Mouse (Mus musculus): ENCODE measurements around the gene Nudt4. TPM values are rescaled to one million over a fixed set of nuclear protein-coding genes. Genes with fewer than 3 reads are reported as not detected.

Nudt4 gene
- polyA plus RNA-seq, 2 experiments = 64.7 to 108 TPM

- WGBS = 86% methylated on average over 2 of the region's 2 CpGs
- Histone ChIP-seq H3K27ac (replicated peaks; ENCODE audit: low read depth, low read length) (no peak overlapping the region), H3K36me3 (ENCODE audit: control insufficient read depth, insufficient read depth, low read length) (peaks cover 79% of the 10 kb centered on the region), H3K27me3 (ENCODE audit: control insufficient read depth, insufficient read depth, low read length) (no peaks in the 10 kb centered on the region), H3K4me2 (replicated peaks; ENCODE audit: low read depth, low read length, severe bottlenecking) (no peak overlapping the region), H3K9ac (ENCODE audit: low read depth, low read length, severe bottlenecking) (no peak overlapping the region), H3K4me3 (replicated peaks; ENCODE audit: low read length) (no peak overlapping the region), H3K9me3 (ENCODE audit: control insufficient read depth, low read length) (no peaks in the 10 kb centered on the region), H3K4me1 (ENCODE audit: control insufficient read depth, insufficient read depth, low read length) (no peaks in the 10 kb centered on the region)
- TF ChIP-seq POLR2A (IDR thresholded peaks at IDR 0.05; ENCODE audit: borderline replicate concordance, extremely low read depth, insufficient read depth, insufficient read length) = no peak
- no peak for DNase-seq (ENCODE audit: low spot score)
- ATAC-seq (ENCODE audit: low FRiP score, low read depth) = no peak
These were observed 17.8 kb downstream of the Nudt4 start for GRCm38 (mm10) chr10:95546178-95546577.

- no peaks in the 10 kb centered on the region for H3K4me1 ChIP-seq (ENCODE audit: control insufficient read depth, insufficient read depth, low read length)
- no peak overlapping the region for H3K27ac ChIP-seq (replicated peaks; ENCODE audit: low read depth, low read length)
- TF ChIP-seq POLR2A (IDR thresholded peaks at IDR 0.05; ENCODE audit: borderline replicate concordance, extremely low read depth, insufficient read depth, insufficient read length) = no peak
- ATAC-seq (ENCODE audit: low FRiP score, low read depth) (peak; percentile 51; the same call in 1 of the 2 replicates), DNase-seq (ENCODE audit: low spot score) (no peak)
- no peak overlapping the region for H3K9ac ChIP-seq (ENCODE audit: low read depth, low read length, severe bottlenecking)
- H3K4me3 ChIP-seq (replicated peaks; ENCODE audit: low read length) = no peak overlapping the region
- peaks cover 68% of the 10 kb centered on the region for H3K36me3 ChIP-seq (ENCODE audit: control insufficient read depth, insufficient read depth, low read length)
- no peaks in the 10 kb centered on the region for H3K27me3 ChIP-seq (ENCODE audit: control insufficient read depth, insufficient read depth, low read length)
- no peaks in the 10 kb centered on the region for H3K9me3 ChIP-seq (ENCODE audit: control insufficient read depth, low read length)
- H3K4me2 ChIP-seq (replicated peaks; ENCODE audit: low read depth, low read length, severe bottlenecking) = no peak overlapping the region
- WGBS = 70% methylated on average over 4 of the region's 4 CpGs
These were observed 18.9 kb downstream of the Nudt4 start for GRCm38 (mm10) chr10:95545051-95545450.

GRCm38 (mm10) chr10:95544651-95545050 lies 19.3 kb downstream of the Nudt4 start:
- no peaks in the 10 kb centered on the region for H3K4me1 ChIP-seq (ENCODE audit: control insufficient read depth, insufficient read depth, low read length)
- no peak for ATAC-seq (ENCODE audit: low FRiP score, low read depth)
- no peak for TF ChIP-seq POLR2A (IDR thresholded peaks at IDR 0.05; ENCODE audit: borderline replicate concordance, extremely low read depth, insufficient read depth, insufficient read length)
- H3K36me3 ChIP-seq (ENCODE audit: control insufficient read depth, insufficient read depth, low read length) = peaks cover 64% of the 10 kb centered on the region
- no peak for DNase-seq (ENCODE audit: low spot score)
- no peak overlapping the region for H3K27ac ChIP-seq (replicated peaks; ENCODE audit: low read depth, low read length)
- 89% methylated on average over 2 of the region's 2 CpGs for WGBS
- H3K27me3 ChIP-seq (ENCODE audit: control insufficient read depth, insufficient read depth, low read length) = no peaks in the 10 kb centered on the region
- no peaks in the 10 kb centered on the region for H3K9me3 ChIP-seq (ENCODE audit: control insufficient read depth, low read length)
- no peak overlapping the region for H3K9ac ChIP-seq (ENCODE audit: low read depth, low read length, severe bottlenecking)
- no peak overlapping the region for H3K4me2 ChIP-seq (replicated peaks; ENCODE audit: low read depth, low read length, severe bottlenecking)
- no peak overlapping the region for H3K4me3 ChIP-seq (replicated peaks; ENCODE audit: low read length)

GRCm38 (mm10) chr10:95544004-95544403 lies 19.9 kb downstream of the Nudt4 start:
- TF ChIP-seq POLR2A (IDR thresholded peaks at IDR 0.05; ENCODE audit: borderline replicate concordance, extremely low read depth, insufficient read depth, insufficient read length) = no peak
- H3K27me3 ChIP-seq (ENCODE audit: control insufficient read depth, insufficient read depth, low read length) = no peaks in the 10 kb centered on the region
- no peak overlapping the region for H3K27ac ChIP-seq (replicated peaks; ENCODE audit: low read depth, low read length)
- no peak overlapping the region for H3K9ac ChIP-seq (ENCODE audit: low read depth, low read length, severe bottlenecking)
- DNase-seq (ENCODE audit: low spot score) = no peak
- no peak overlapping the region for H3K4me3 ChIP-seq (replicated peaks; ENCODE audit: low read length)
- H3K4me2 ChIP-seq (replicated peaks; ENCODE audit: low read depth, low read length, severe bottlenecking) = no peak overlapping the region
- H3K36me3 ChIP-seq (ENCODE audit: control insufficient read depth, insufficient read depth, low read length) = peaks cover 58% of the 10 kb centered on the region
- no peaks in the 10 kb centered on the region for H3K9me3 ChIP-seq (ENCODE audit: control insufficient read depth, low read length)
- H3K4me1 ChIP-seq (ENCODE audit: control insufficient read depth, insufficient read depth, low read length) = no peaks in the 10 kb centered on the region
- ATAC-seq (ENCODE audit: low FRiP score, low read depth) = no peak

- Histone ChIP-seq H3K27ac (replicated peaks; ENCODE audit: low read depth, low read length) (no peak overlapping the region), H3K4me2 (replicated peaks; ENCODE audit: low read depth, low read length, severe bottlenecking) (no peak overlapping the region), H3K4me1 (ENCODE audit: control insufficient read depth, insufficient read depth, low read length) (no peaks in the 10 kb centered on the region), H3K9me3 (ENCODE audit: control insufficient read depth, low read length) (no peaks in the 10 kb centered on the region), H3K9ac (ENCODE audit: low read depth, low read length, severe bottlenecking) (no peak overlapping the region), H3K36me3 (ENCODE audit: control insufficient read depth, insufficient read depth, low read length) (peaks cover 54% of the 10 kb centered on the region), H3K27me3 (ENCODE audit: control insufficient read depth, insufficient read depth, low read length) (no peaks in the 10 kb centered on the region), H3K4me3 (replicated peaks; ENCODE audit: low read length) (no peak overlapping the region)
- 85% methylated on average over 2 of the region's 2 CpGs for WGBS
- ATAC-seq (ENCODE audit: low FRiP score, low read depth) (no peak), DNase-seq (ENCODE audit: low spot score) (no peak)
- TF ChIP-seq POLR2A (IDR thresholded peaks at IDR 0.05; ENCODE audit: borderline replicate concordance, extremely low read depth, insufficient read depth, insufficient read length) = no peak
These were observed 20.6 kb downstream of the Nudt4 start for GRCm38 (mm10) chr10:95543377-95543776.

- no peak for TF ChIP-seq POLR2A (IDR thresholded peaks at IDR 0.05; ENCODE audit: borderline replicate concordance, extremely low read depth, insufficient read depth, insufficient read length)
- Histone ChIP-seq H3K27ac (replicated peaks; ENCODE audit: low read depth, low read length) (no peak overlapping the region), H3K9ac (ENCODE audit: low read depth, low read length, severe bottlenecking) (no peak overlapping the region), H3K36me3 (ENCODE audit: control insufficient read depth, insufficient read depth, low read length) (peaks cover 49% of the 10 kb centered on the region), H3K9me3 (ENCODE audit: control insufficient read depth, low read length) (no peaks in the 10 kb centered on the region), H3K27me3 (ENCODE audit: control insufficient read depth, insufficient read depth, low read length) (no peaks in the 10 kb centered on the region), H3K4me3 (replicated peaks; ENCODE audit: low read length) (no peak overlapping the region), H3K4me2 (replicated peaks; ENCODE audit: low read depth, low read length, severe bottlenecking) (no peak overlapping the region), H3K4me1 (ENCODE audit: control insufficient read depth, insufficient read depth, low read length) (no peaks in the 10 kb centered on the region)
- ATAC-seq (ENCODE audit: low FRiP score, low read depth) (no peak), DNase-seq (ENCODE audit: low spot score) (no peak)
- WGBS = 87% methylated on average over 4 of the region's 4 CpGs
These were observed 21.0 kb downstream of the Nudt4 start for GRCm38 (mm10) chr10:95542916-95543315.
